Comparison of ENCODE assay signal across 10 mouse cellular contexts in genomic region chr5:30230901-30231300, GRCm38 (mm10). TPM values are rescaled to one million over a fixed set of nuclear protein-coding genes. Genes with fewer than 3 reads are reported as not detected.
DNase-seq lines count a peak whose midpoint lies in the region; ATAC-seq and TF ChIP-seq lines count a peak whose summit lies in the region.
"Had no signal": no experiment of that assay in that cellular context is flagged by ENCODE, and none has a peak within 500 bp of the region (broad histone marks: within the 10 kb centered on the region; RNA-seq: fewer than 3 reads in every experiment).

No protein-coding gene starts in this region.

- dilution Hi-C loops in CH12.LX (cut with MboI; ENCODE audit: extremely low pct_ligation_motif_present, extremely low pct_unique_long_range_greater_than_20kb, low sequenced_read_pairs), result no loop called here

- peaks cover 0 to 9% of the 10 kb centered on the region in 2 experiments for H3K36me3 ChIP-seq in CH12.LX (replicated peaks in 1 of 2; ENCODE audit: control insufficient read depth in 1 of 2, insufficient read depth in 1 of 2, low read length in 1 of 2)
- H3K36me3 ChIP-seq in lung, postnatal 0 days (ENCODE audit: insufficient read depth, low read length), result no peaks in the 10 kb centered on the region
- H3K36me3 ChIP-seq: hindbrain, embryonic 15.5 days; stomach, embryonic 15.5 days had no signal

- H3K27ac ChIP-seq in layer of hippocampus, adult 2 months, result no peak overlapping the region
- H3K27ac ChIP-seq in CH12.LX (ENCODE audit: insufficient read depth, low read depth), result no peak overlapping the region
- no peak overlapping the region for H3K27ac ChIP-seq in lung, postnatal 0 days (ENCODE audit: low read length)
- H3K27ac ChIP-seq: hindbrain, embryonic 15.5 days; stomach, embryonic 15.5 days had no signal

- in situ Hi-C loops in CH12.LX (cut with MboI; ENCODE audit: low pct_ligation_motif_present, low pct_unique_long_range_greater_than_20kb, low sequenced_read_pairs), result no loop called here

- H3K27me3 ChIP-seq in CH12.LX (replicated peaks), result no peaks in the 10 kb centered on the region
- no peaks in the 10 kb centered on the region for H3K27me3 ChIP-seq in lung, postnatal 0 days (replicated peaks; ENCODE audit: insufficient read depth, low read length)
- H3K27me3 ChIP-seq: hindbrain, embryonic 15.5 days; stomach, embryonic 15.5 days had no signal

- no peak overlapping the region for H3K4me2 ChIP-seq in CH12.LX (ENCODE audit: insufficient read depth, low read depth, poor library complexity, severe bottlenecking)
- no peak overlapping the region for H3K4me2 ChIP-seq in lung, postnatal 0 days (replicated peaks; ENCODE audit: low read depth, low read length)

- ATAC-seq in lung, postnatal 0 days, result no peak

- peaks cover 4% of the 10 kb centered on the region for H3K9me3 ChIP-seq in CH12.LX (replicated peaks; ENCODE audit: low read length)
- no peaks in the 10 kb centered on the region for H3K9me3 ChIP-seq in lung, postnatal 0 days (ENCODE audit: low read length)
- H3K9me3 ChIP-seq: hindbrain, embryonic 15.5 days; stomach, embryonic 15.5 days had no signal

- intact Hi-C loops in gastrocnemius, postnatal 36 days (cut with DNase I), result no loop called here

- H3K4me3 ChIP-seq in layer of hippocampus, adult 2 months, result no peak overlapping the region
- no peak overlapping the region for H3K4me3 ChIP-seq in CH12.LX (replicated peaks in 1 of 3; ENCODE audit: low read depth in 2 of 3, low read length in 2 of 3, poor library complexity in 1 of 3)
- no peak overlapping the region for H3K4me3 ChIP-seq in lung, postnatal 0 days (ENCODE audit: low read depth, low read length)

- TF ChIP-seq EP300 in CH12.LX (IDR thresholded peaks at IDR 0.05; ENCODE audit: low read length), result no peak
- no peak for TF ChIP-seq EP300 in lung, postnatal 0 days (IDR thresholded peaks at IDR 0.05)

- no peak overlapping the region for H3K9ac ChIP-seq in CH12.LX (ENCODE audit: insufficient read depth, low read depth)
- H3K9ac ChIP-seq in lung, postnatal 0 days (replicated peaks; ENCODE audit: low read depth), result no peak overlapping the region
- H3K9ac ChIP-seq: stomach, embryonic 15.5 days had no signal

- TF ChIP-seq CTCF in layer of hippocampus, adult 2 months (conservative IDR thresholded peaks at IDR 0.05), result peak; percentile 80
- peak; percentile 23 to 72; a peak in 2 of 4 replicates for TF ChIP-seq CTCF in CH12.LX (conservative IDR thresholded peaks at IDR 0.05 in 1 of 2, IDR thresholded peaks at IDR 0.05 in 1 of 2; ENCODE audit: low read depth in 2 of 2, low read length in 2 of 2)
- TF ChIP-seq CTCF in brain, embryonic 14.5 days (IDR thresholded peaks at IDR 0.05; ENCODE audit: borderline replicate concordance, extremely low read depth, insufficient read depth, insufficient read length), result peak; percentile 37; the same call in 1 of the 2 replicates
- peak; percentile 67 for TF ChIP-seq CTCF in lung, postnatal 0 days (IDR thresholded peaks at IDR 0.05)

- peak in 1 of 2 experiments; percentile 22 for DNase-seq in layer of hippocampus, adult 2 months (ENCODE audit: low spot score in 2 of 2)
- no peak for DNase-seq in layer of hippocampus, adult 8-10 months (ENCODE audit: low spot score in 2 of 2)
- DNase-seq in CH12.LX (ENCODE audit: extremely low read depth), result peak; percentile 61
- DNase-seq in brain, embryonic 14.5 days (ENCODE audit: low read depth), result peak; percentile 22
- peak; percentile 22 for DNase-seq in lung, postnatal 0 days (ENCODE audit: low spot score)
- DNase-seq in adrenal gland, adult (ENCODE audit: inconsistent age in 2 of 2, low spot score in 1 of 2), result no peak
- no peak for DNase-seq in gastrocnemius, postnatal 36 days
- no peak for DNase-seq in ovary, postnatal 14 days (ENCODE audit: low spot score)

- TF ChIP-seq RAD21 in CH12.LX (IDR thresholded peaks at IDR 0.05; ENCODE audit: low read depth, low read length), result peak; percentile 49

- TF ChIP-seq POLR2A in CH12.LX (IDR thresholded peaks at IDR 0.05; ENCODE audit: low read depth, low read length), result no peak
- TF ChIP-seq POLR2A in brain, embryonic 14.5 days (IDR thresholded peaks at IDR 0.05; ENCODE audit: borderline replicate concordance, extremely low read depth, insufficient read depth, insufficient read length, poor library complexity, severe bottlenecking), result no peak

- H3K79me2 ChIP-seq in CH12.LX (replicated peaks; ENCODE audit: control insufficient read depth, extremely low read depth, insufficient read depth, poor library complexity, severe bottlenecking), result peaks cover 30% of the 10 kb centered on the region

- WGBS in lung, postnatal 0 days, result 73% methylated on average over 4 of the region's 4 CpGs

- peaks cover under 1 to 22% of the 10 kb centered on the region in 2 experiments; a peak in 2 of 4 replicates for H3K4me1 ChIP-seq in CH12.LX (ENCODE audit: control insufficient read depth in 1 of 2, insufficient read depth in 2 of 2)
- H3K4me1 ChIP-seq in lung, postnatal 0 days (ENCODE audit: insufficient read depth, low read depth, low read length), result no peaks in the 10 kb centered on the region

TF ChIP-seq in CH12.LX, 34 proteins besides CTCF, POLR2A, EP300 and RAD21:
- TF ChIP-seq USF2 (conservative IDR thresholded peaks at IDR 0.05; ENCODE audit: low read depth, low read length), result no peak
- no peak for TF ChIP-seq ZMIZ1 (IDR thresholded peaks at IDR 0.05; ENCODE audit: low read depth, low read length)
- TF ChIP-seq SIN3A (IDR thresholded peaks at IDR 0.05; ENCODE audit: low read length), result no peak
- no peak for TF ChIP-seq MAZ (IDR thresholded peaks at IDR 0.05; ENCODE audit: low read depth, low read length)
- peak; percentile 58 for TF ChIP-seq SMC3 (IDR thresholded peaks at IDR 0.05; ENCODE audit: low read depth, low read length)
- no peak for TF ChIP-seq MYC (IDR thresholded peaks at IDR 0.05; ENCODE audit: low read depth, low read length)

RNA-seq across cellular contexts. Expression of gene Selenoi, which starts 1.5 kb away (rescaled TPM):
- total RNA-seq in layer of hippocampus, adult 2 months (2021), result 10 to 100 TPM; 34.9 to 35.3 TPM
- total RNA-seq in layer of hippocampus, adult 8-10 months (2022), result 10 to 100 TPM; 39.2 to 50.7 (median 43.3) TPM
- total RNA-seq in CH12.LX (2012; rRNA removed) (36.1 and 39.8 TPM in 2 replicates), CH12.LX (2014; rRNA removed) (45.7 and 51.3 TPM in 2 replicates)
- polyA plus RNA-seq in CH12.LX (2012; ENCODE audit: insufficient read length, low read depth), result 21.0 and 27.0 TPM in 2 replicates
- 46.1 and 57.4 TPM in 2 replicates for polyA plus RNA-seq in brain, embryonic 14.5 days (2012; rRNA removed)
- 9.4 and 11.0 TPM in 2 replicates for polyA plus RNA-seq in lung, postnatal 0 days (2015; fragmentation: Nextera tagmentation; extraction: Ambion mirVana)
- 1 to 10 TPM; 9.0 to 9.8 TPM for total RNA-seq in gastrocnemius, postnatal 36 days (2021)

RNA-seq across cellular contexts. Expression of gene Adgrf3, which starts 25.4 kb away (rescaled TPM):
- total RNA-seq in layer of hippocampus, adult 2 months (2021), result not detected
- total RNA-seq in layer of hippocampus, adult 8-10 months (2022), result not detected
- 1.0 and 1.4 TPM in 2 replicates for total RNA-seq in CH12.LX (2012; rRNA removed)
- 1.2 and 2.3 TPM in 2 replicates for total RNA-seq in CH12.LX (2014; rRNA removed)
- polyA plus RNA-seq in CH12.LX (2012; ENCODE audit: insufficient read length, low read depth), result 2.2 and 2.6 TPM in 2 replicates
- polyA plus RNA-seq in brain, embryonic 14.5 days (2012; rRNA removed), result 0.03 TPM in 1 of 2 replicates, not detected in the other
- polyA plus RNA-seq in lung, postnatal 0 days (2015; fragmentation: Nextera tagmentation; extraction: Ambion mirVana), result 0.13 and 0.18 TPM in 2 replicates
- not detected for total RNA-seq in gastrocnemius, postnatal 36 days (2021)
- polyA plus RNA-seq: hindbrain, embryonic 15.5 days had no signal

RNA-seq across cellular contexts. Expression of gene Drc1, which starts 50.3 kb away (rescaled TPM):
- 1 to 10 TPM; 7.6 to 8.6 TPM for total RNA-seq in layer of hippocampus, adult 2 months (2021)
- total RNA-seq in layer of hippocampus, adult 8-10 months (2022), result 10 to 100 TPM in 3 of 4 experiments, 1 to 10 TPM in 1; 9.7 to 13.9 (median 11.4) TPM
- 0.04 TPM in 1 of 2 replicates, not detected in the other for total RNA-seq in CH12.LX (2012; rRNA removed)
- not detected in 2 replicates for total RNA-seq in CH12.LX (2014; rRNA removed)
- not detected in 2 replicates for polyA plus RNA-seq in CH12.LX (2012; ENCODE audit: insufficient read length, low read depth)
- 2.7 and 4.0 TPM in 2 replicates for polyA plus RNA-seq in brain, embryonic 14.5 days (2012; rRNA removed)
- polyA plus RNA-seq in lung, postnatal 0 days (2015; fragmentation: Nextera tagmentation; extraction: Ambion mirVana), result 6.5 and 8.4 TPM in 2 replicates
- under 1 TPM in 1 of 2 experiments, not detected in 1; 0.48 TPM for total RNA-seq in gastrocnemius, postnatal 36 days (2021)

Comparison
In these comparisons a context has a peak if more than half of its experiments do, and no peak if none do; other contexts are left out.
1. DNase-seq: peak in CH12.LX (single experiment), brain, embryonic 14.5 days (single experiment) and lung, postnatal 0 days (single experiment); none in layer of hippocampus, adult 8-10 months (0 of 2), adrenal gland, adult (0 of 2), gastrocnemius, postnatal 36 days (0 of 2) and ovary, postnatal 14 days (single experiment).
2. RNA of gene Drc1, which starts 50.3 kb away (total RNA-seq): 9.7 to 13.9 TPM in layer of hippocampus, adult 8-10 months and 7.6 to 8.6 TPM in layer of hippocampus, adult 2 months; 0.48 TPM in gastrocnemius, postnatal 36 days and 0.04 TPM in CH12.LX; every median in the first group is over 4 times any median in the second.
3. Peak in every context shown above with its lines, with median percentiles within 50 percentile points of each other: CTCF ChIP-seq.